ENCODE assay signal across 14 mouse cellular contexts in genomic region chr5:45876328-45876727, GRCm38 (mm10).
"Had no signal": no experiment of that assay in that cellular context is flagged by ENCODE, and none has a peak within 500 bp of the region (broad histone marks: within the 10 kb centered on the region; RNA-seq: fewer than 3 reads in every experiment).

No protein-coding gene starts in this region.

- H3K9me3 ChIP-seq: limb, embryonic 13.5 days; megakaryocyte, embryonic 14.5 days had no signal

- ATAC-seq: midbrain, embryonic 16.5 days had no signal

- H3K27ac ChIP-seq: limb, embryonic 13.5 days; liver, embryonic 14.5 days; stomach, postnatal 0 days had no signal

- H3K4me1 ChIP-seq: limb, embryonic 13.5 days had no signal

- H3K9ac ChIP-seq: limb, embryonic 13.5 days; liver, embryonic 14.5 days had no signal

- DNase-seq: kidney, adult 11 months; kidney, adult 9 months; kidney, postnatal 10 days; left cerebral cortex, postnatal 4 days; lung, adult 18-20 months; right cerebral cortex, adult 18-20 months; right cerebral cortex, postnatal 25 days; thymus, postnatal 14 days had no signal

- H3K4me3 ChIP-seq: limb, embryonic 13.5 days; megakaryocyte, embryonic 14.5 days had no signal

- H3K27me3 ChIP-seq: limb, embryonic 13.5 days; megakaryocyte, embryonic 14.5 days had no signal

- H3K36me3 ChIP-seq: limb, embryonic 13.5 days had no signal

- H3K4me2 ChIP-seq: limb, embryonic 13.5 days; midbrain, embryonic 11.5 days had no signal
